Mouse (Mus musculus) retina, postnatal 7 days (tissue): ENCODE results near the gene Cst7.

Experiments
- DNase-seq: peaks from one replicate; pipeline ENCODE4 v3.0.0-alpha.2; 2012; ENCODE audit warnings: low read depth, low spot score

Gene Cst7

DNA sequence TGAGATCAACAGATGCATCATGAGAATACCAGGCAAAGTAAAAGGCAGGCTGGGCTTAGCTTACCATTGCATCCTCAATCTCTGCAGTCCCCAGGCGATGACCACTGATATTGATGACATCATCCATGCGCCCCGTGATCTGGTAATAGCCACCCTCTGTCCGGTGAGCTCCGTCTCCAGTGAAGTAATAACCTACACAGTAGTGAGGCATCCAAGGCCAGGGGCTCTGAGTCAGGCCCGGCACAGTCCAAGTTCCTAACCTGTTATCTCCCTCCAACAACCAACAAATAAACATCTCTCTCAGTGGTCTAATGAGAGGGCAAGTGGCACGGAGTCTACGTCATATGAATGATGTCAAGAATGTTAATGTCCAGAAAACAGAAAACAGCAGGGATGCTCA, 54.7 kb downstream of the Cst7 start:
- no peak for DNase-seq

DNA sequence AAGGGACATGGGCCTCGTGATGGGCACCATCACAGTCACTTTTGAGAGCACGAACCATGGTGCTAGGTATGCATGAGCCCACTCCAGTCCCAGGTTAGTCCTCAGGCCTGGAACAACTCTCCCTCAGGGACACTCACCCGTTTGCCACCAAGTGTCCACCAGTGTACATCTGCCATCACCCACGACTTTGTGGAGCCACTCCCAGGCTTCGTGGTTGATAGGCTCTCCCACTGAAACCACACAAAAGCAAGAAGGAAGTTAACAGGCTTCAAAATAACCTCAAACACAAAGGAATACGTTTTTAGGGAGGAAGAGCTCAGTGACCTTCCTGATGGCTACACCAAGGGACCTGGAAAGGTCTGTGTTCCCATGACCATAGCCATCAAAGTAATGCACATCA, 56.9 kb downstream of the Cst7 start:
- DNase-seq, result no peak
